Mouse (Mus musculus): ENCODE measurements around the gene Acot13.

DNA sequence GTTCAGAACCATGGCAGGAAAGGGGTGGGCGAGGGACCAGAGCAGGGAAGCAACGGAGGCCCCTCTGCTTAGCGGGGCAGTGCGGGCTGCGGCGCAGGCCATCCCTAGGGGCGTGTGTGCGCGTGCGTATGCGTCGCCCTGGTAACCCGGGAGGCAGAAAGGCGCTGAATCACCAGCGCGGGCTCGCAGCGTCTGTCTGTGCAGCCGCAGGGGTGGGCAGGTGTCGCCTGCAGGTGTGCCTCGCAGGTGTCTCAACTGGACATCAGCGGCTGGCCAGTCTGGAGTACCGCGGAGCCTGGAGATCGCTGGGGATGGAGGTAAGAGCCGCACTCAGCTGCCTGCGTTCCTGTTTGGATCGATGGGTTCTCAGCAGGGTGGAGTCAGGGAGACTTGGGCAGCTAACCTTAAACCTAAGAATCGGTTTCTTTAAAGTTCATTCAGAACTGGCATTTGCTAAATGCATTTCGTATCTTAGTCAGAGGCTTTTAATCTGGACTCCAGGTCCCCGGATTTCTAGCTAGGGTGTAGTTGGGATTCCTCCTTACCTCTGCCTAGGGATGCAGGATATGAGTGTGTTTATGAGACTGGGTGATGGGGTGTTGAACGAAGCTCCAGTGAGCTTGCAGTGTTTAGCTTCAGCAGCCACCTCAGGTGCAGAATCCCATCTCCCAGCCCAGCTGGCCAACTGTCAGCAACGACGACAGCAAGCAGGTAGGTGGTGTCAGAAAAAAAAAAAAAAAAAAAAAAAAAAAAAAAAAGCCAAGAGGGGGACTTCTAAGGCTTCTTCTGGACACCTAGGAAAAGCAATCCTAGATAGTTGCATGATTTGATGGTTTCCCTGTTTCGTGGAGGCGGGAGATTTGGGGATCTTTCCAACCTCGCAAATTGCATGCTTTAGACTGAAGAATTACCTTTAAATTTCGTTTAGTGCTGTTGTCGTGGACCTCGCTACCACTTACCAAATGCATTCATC is 13.9 kb upstream of the Acot13 start, which contains the start of gene D130043K22Rik:
- TF ChIP-seq GATA1 (IDR thresholded peaks at IDR 0.05; ENCODE audit: borderline replicate concordance, low read length) (no peak), FLI1 (IDR thresholded peaks at IDR 0.05; ENCODE audit: low read length) (no peak)
